Mouse (Mus musculus) lung, postnatal 0 days (tissue): ENCODE data around the gene Dnaaf3. TPM values are rescaled to one million over a fixed set of nuclear protein-coding genes. Genes with fewer than 3 reads are reported as not detected.

Experiments used
- ATAC-seq: fragments of 200-750 bp; cut with Nextera tagmentation; 2 replicates; pipeline ENCODE4 v1.8.0; 2017; ENCODE audit warnings: moderate library complexity
- DNase-seq: peaks from one replicate; pipeline ENCODE4 v3.0.0-alpha.2; 2016; ENCODE audit warnings: low spot score
- H3K27ac ChIP-seq: fragments of 300-500 bp; sonication (generic); 2 replicates; pipeline ENCODE4 v1.5.1; 2014; ENCODE audit warnings: antibody characterized with exemption, mild to moderate bottlenecking, low read length, mixed read lengths
- H3K27me3 ChIP-seq: fragments of 300-500 bp; sonication (generic); replicated peaks from 2 replicates; pipeline ENCODE4 v1.6.1; 2014; ENCODE audit warnings: low read length, mixed read lengths; ENCODE audit not compliant: insufficient read depth
- H3K36me3 ChIP-seq: fragments of 300-500 bp; sonication (generic); 2 replicates; pipeline ENCODE4 v1.6.1; 2014; ENCODE audit warnings: low read length, mixed read lengths; ENCODE audit not compliant: insufficient read depth
- H3K4me1 ChIP-seq: fragments of 300-500 bp; sonication (generic); 2 replicates; pipeline ENCODE4 v1.6.1; 2014; ENCODE audit warnings: antibody characterized with exemption, low read depth, low read length, mixed read lengths; ENCODE audit not compliant: insufficient read depth
- H3K4me2 ChIP-seq: fragments of 300-500 bp; sonication (generic); replicated peaks from 2 replicates; pipeline ENCODE4 v1.6.1; 2014; ENCODE audit warnings: low read depth, mild to moderate bottlenecking, low read length, moderate library complexity, mixed read lengths
- H3K4me3 ChIP-seq: fragments of 300-500 bp; sonication (generic); 2 replicates; pipeline ENCODE4 v1.5.1; 2014; ENCODE audit warnings: low read depth, low read length
- H3K9ac ChIP-seq: fragments of 300-500 bp; sonication (generic); replicated peaks from 2 replicates; pipeline ENCODE4 v1.6.1; 2014; ENCODE audit warnings: low read depth, mild to moderate bottlenecking
- H3K9me3 ChIP-seq: fragments of 300-500 bp; sonication (generic); 2 replicates; pipeline ENCODE4 v1.6.1; 2016; ENCODE audit warnings: low read length, mixed read lengths
- CTCF ChIP-seq: IDR thresholded peaks from 2 replicates; pipeline ENCODE4 v1.5.1; 2016; ENCODE audit warnings: antibody characterized with exemption, mild to moderate bottlenecking
- EP300 ChIP-seq: IDR thresholded peaks from 2 replicates; pipeline ENCODE4 v1.6.1; 2016; ENCODE audit warnings: antibody characterized with exemption, mild to moderate bottlenecking, control low read depth
- WGBS: fragments of 180-500 bp; shearing (Covaris S2); extraction: QIAGEN DNeasy Blood & Tissue Kit; methylation state at CpG from one replicate; pipeline ENCODE4 v1.1.7; 2014; 5-methylcytosine and 5-hydroxymethylcytosine counted together
- polyA plus RNA-seq: library from polyadenylated mRNA; unstranded; fragments of >200 nt; fragmentation: Nextera tagmentation; extraction: Ambion mirVana; gene quantifications from 2 replicates; pipeline ENCODE4 v1.2.1, GENCODE M21; 2015

Dnaaf3 gene
- polyA plus RNA-seq, 1 experiment from 2014 or later: 3.3 TPM

DNA sequence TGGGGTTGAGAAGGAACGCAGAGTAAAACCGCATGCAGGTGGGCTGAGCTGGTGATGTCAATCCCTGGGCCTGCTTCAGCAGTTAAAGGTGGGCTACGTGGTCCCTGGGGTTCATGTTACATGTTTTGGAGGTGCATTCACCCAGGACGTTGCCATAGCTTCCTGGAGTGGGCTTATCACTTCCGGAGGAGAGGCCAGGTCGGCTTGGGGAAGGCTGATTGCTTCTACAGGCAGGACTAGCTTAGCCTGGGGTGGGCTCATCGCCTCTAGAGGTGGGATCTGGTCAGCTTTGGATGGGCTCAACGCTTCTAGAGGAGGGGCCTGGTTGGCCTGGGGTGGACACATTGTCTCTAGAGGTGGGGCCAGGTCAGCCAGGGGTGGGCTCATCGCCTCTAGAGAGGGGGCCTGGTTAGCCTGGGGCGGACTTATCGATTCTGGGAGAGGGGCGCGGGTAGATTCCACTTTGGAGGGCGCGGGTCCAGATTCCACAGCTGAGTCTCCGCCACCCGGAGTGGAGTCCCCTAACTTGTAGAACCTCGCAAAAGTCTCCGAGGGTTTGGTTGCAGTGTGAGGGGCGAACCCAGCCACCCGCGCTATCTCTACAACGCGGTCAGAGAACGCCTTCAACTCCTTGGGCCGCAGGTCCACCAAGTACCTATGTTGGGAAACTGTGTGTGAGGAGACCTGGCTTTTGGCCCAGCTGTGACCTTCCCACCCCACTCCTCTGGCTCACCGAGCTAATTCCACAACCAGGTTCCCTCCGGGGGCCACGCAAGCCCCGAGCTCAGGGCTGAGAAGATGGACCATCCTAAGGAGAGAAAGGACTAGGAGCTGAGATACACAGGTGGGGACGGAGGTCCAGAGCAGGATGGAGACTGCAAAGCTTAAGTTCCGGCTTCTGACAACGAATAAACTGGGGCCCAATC, 8.8 kb downstream of the Dnaaf3 start:
- Histone ChIP-seq H3K4me2 (no peak overlapping the region), H3K27me3 (no peaks in the 10 kb centered on the region), H3K4me3 (no peak overlapping the region), H3K4me1 (no peaks in the 10 kb centered on the region; the same call in 1 of the 2 replicates), H3K9ac (no peak overlapping the region), H3K9me3 (no peaks in the 10 kb centered on the region), H3K27ac (no peak overlapping the region), H3K36me3 (no peaks in the 10 kb centered on the region)
- 85% methylated on average over 33 of the region's 33 CpGs for WGBS
- ATAC-seq: no peak
- DNase-seq: no peak
- TF ChIP-seq EP300 (no peak), CTCF (no peak)

DNA sequence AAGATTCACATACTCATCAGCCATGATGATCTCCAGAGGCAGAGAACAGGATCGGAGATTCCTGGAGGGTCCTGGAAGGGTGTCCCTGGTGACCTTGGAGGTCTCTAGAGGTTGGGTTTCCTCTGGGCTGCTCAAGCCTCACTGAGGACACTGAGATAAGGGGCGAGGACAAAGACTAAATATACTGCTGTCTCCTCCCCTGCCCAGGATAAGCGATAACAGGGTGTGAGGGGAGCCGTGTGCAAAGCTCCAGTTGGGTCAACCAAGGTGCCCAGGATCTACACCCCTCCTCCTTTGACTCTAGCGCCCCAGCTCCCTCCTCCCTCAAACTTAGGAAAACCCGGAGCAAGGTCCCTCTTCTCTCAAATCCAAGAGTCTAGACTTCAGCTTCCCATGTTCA, 10.0 kb downstream of the Dnaaf3 start:
- Histone ChIP-seq H3K9ac (no peak overlapping the region), H3K4me2 (no peak overlapping the region), H3K4me3 (no peak overlapping the region), H3K27me3 (no peaks in the 10 kb centered on the region), H3K27ac (no peak overlapping the region), H3K4me1 (no peaks in the 10 kb centered on the region; the same call in 1 of the 2 replicates), H3K36me3 (no peaks in the 10 kb centered on the region), H3K9me3 (no peaks in the 10 kb centered on the region)
- DNase-seq: no peak
- 67% methylated on average over 6 of the region's 6 CpGs for WGBS
- TF ChIP-seq CTCF (no peak), EP300 (no peak)
- no peak for ATAC-seq

DNA sequence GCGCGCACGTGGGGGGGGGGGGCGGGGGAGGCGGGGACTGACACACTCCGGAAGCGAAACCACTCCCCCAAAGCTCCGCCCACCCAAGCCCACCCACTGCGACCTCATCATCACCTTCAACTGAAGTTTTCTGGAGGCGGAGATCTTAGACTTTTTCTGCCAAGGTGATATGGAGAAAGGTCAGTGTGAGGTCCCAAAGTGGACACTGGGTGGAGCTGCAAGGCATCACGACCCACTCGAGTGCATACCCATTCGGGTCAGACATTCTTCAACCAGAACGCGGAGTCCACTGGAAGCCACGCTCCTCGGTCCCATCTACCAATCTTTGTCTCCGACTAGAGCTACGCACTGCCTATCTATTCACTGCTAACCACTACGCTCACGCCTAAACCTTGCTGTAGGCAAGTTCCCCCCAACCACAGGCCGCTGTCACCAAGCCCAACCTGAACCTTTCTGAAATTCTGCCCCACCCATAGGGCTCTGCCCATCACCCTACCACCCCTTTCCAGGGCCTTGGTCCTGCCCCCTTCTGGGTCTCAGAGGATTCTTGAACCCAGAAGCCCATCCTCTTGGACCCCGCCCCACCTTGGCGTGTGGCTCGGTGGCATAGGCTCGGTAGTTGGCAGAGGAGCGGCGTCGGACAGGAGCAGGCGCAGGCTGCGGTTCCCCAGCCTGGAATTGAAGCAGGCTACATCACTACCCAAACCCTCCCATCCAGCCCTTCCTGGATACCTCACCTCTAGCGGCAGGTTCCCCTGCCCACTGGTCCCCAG, 10.8 kb downstream of the Dnaaf3 start:
- Histone ChIP-seq H3K9me3 (no peaks in the 10 kb centered on the region), H3K4me3 (no peak overlapping the region), H3K36me3 (no peaks in the 10 kb centered on the region), H3K9ac (no peak overlapping the region), H3K4me2 (peak overlapping the region; percentile 36), H3K4me1 (no peaks in the 10 kb centered on the region), H3K27me3 (no peaks in the 10 kb centered on the region), H3K27ac (no peak overlapping the region)
- TF ChIP-seq CTCF (peak; percentile 46), EP300 (no peak)
- DNase-seq: no peak
- WGBS: 32% methylated on average over 31 of the region's 32 CpGs
- ATAC-seq: peak; percentile 27; the same call in 1 of the 2 replicates

DNA sequence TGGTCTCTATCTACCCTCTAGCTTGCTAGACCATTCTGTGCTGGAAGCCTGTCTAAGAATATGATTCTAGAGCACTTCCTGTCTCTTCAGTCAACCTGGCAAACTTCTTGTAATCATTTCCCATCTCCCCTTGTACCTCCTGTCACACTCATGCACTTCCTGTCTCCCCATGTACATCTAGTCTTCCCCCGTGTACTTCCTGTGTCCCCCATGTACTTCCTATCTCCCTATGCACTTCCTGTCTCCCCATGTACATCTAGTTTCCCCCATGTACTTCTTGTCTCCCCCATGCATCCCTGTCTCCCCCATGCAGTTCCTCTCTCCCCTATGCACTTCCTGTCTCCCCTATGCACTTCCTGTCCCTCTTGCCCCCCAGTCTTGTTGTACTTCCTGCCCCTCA, 13.8 kb downstream of the Dnaaf3 start:
- Histone ChIP-seq H3K4me1 (no peaks in the 10 kb centered on the region), H3K27me3 (no peaks in the 10 kb centered on the region), H3K9me3 (no peaks in the 10 kb centered on the region), H3K4me3 (no peak overlapping the region), H3K27ac (no peak overlapping the region), H3K4me2 (no peak overlapping the region), H3K9ac (no peak overlapping the region), H3K36me3 (no peaks in the 10 kb centered on the region)
- 40% methylated on average over 1 of the region's 1 CpGs for WGBS
- no peak for DNase-seq
- ATAC-seq: no peak
- TF ChIP-seq CTCF: no peak

DNA sequence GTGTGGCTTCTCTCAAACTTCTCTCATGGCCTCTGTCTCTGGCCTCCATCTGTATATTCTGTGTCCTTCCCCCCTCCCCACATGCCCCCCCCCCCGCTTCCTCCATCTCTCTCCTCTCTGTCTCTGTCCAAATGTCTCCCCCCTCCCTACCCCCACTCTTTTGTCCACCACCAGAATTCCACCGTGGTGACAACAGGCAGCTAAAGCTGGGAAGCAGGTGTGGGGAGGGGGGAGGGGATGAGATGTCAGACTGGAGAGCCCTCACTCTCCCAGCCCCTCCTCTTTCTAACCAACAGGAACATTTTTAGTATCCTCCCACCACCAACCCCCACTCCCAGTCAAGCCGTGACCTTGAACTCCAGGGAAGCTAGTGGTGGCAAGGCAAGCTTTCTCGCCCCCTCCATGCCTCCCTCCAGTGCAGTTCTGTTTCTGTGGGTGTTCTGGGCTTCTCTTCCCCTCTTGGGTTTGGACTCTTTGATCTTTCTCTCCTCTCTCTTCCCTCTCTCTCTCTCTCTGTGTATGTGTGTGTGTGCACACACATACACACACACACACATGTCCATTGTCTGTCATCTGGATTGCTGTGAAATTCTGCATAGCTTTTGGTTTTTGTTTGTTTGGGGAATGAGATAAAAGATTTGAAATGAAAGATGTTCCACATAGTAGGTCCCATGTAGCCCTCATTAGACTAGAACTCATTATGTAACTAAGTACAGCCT, 15.8 kb downstream of the Dnaaf3 start, which contains the start of gene Tnnt1:
TSS of gene Tnnt1 (minus strand) at position 51 of the 719 bp plus-strand sequence.
- no peak within 1 kb of the TSS for H3K27ac ChIP-seq
- DNase-seq (no peak), ATAC-seq (no peak)
- H3K36me3 ChIP-seq: no peaks in the 10 kb centered on the region
- no peaks in the 10 kb centered on the region for H3K9me3 ChIP-seq
- no peak within 1 kb of the TSS for H3K9ac ChIP-seq
- TF ChIP-seq CTCF (no peak), EP300 (no peak)
- no peak within 1 kb of the TSS for H3K4me3 ChIP-seq
- WGBS: 32% methylated on average over 4 of the region's 4 CpGs
- H3K4me1 ChIP-seq: no peaks in the 10 kb centered on the region
- no peak within 1 kb of the TSS for H3K4me2 ChIP-seq
- H3K27me3 ChIP-seq: no peaks in the 10 kb centered on the region

DNA sequence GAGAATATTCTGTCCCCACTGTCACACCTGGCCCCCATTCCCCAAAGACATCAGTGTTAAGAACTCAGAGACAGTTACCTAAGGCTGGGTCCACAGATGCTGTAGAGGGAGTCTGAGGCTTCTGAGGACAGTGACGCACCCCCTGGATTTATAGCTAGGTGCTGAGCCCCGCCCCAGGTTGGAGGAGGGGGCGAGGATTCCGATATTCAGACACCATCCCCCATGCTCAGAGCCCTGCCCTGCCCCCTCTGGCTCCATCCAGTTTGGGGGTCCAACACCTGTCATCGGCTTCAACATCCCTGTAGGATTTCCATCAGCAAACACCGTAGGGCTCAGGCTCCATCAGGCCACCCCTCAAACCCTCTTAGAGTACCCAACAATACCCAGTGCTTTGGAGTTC, 16.4 kb downstream of the Dnaaf3 start:
- Histone ChIP-seq H3K4me2 (no peak overlapping the region), H3K4me1 (no peaks in the 10 kb centered on the region), H3K9me3 (no peaks in the 10 kb centered on the region), H3K4me3 (no peak overlapping the region), H3K27me3 (no peaks in the 10 kb centered on the region), H3K9ac (no peak overlapping the region), H3K36me3 (no peaks in the 10 kb centered on the region), H3K27ac (no peak overlapping the region)
- no peak for ATAC-seq
- TF ChIP-seq CTCF (no peak), EP300 (no peak)
- no peak for DNase-seq
- 55% methylated on average over 6 of the region's 6 CpGs for WGBS
